Mouse (Mus musculus) liver, adult 2 months (tissue): ENCODE measurements around the gene Cntfr. TPM values are rescaled to one million over a fixed set of nuclear protein-coding genes. Genes with fewer than 3 reads are reported as not detected.

ENCODE experiments used
- DNase-seq: peaks from one replicate; pipeline ENCODE4 v3.0.0-alpha.2; 2011; ENCODE audit warnings: low read depth, low spot score; ENCODE audit errors: extremely low read depth
- H3K27ac ChIP-seq: fragments of 200-500 bp; replicated peaks from 2 replicates; pipeline ENCODE4 v1.5.1; 2012; ENCODE audit warnings: low read depth, mild to moderate bottlenecking, control low read depth, inconsistent platforms, low read length; ENCODE audit not compliant: insufficient read depth
- H3K27me3 ChIP-seq: fragments of 200-500 bp; 2 replicates; pipeline ENCODE4 v1.6.1; 2012; ENCODE audit warnings: mild to moderate bottlenecking, moderate library complexity, low read length, inconsistent platforms; ENCODE audit not compliant: control insufficient read depth, insufficient read depth
- H3K36me3 ChIP-seq: fragments of 200-500 bp; 2 replicates; pipeline ENCODE4 v1.6.1; 2012; ENCODE audit warnings: low read length, inconsistent platforms; ENCODE audit not compliant: control insufficient read depth, insufficient read depth
- H3K4me1 ChIP-seq: fragments of 200-500 bp; 2 replicates; pipeline ENCODE4 v1.6.1; 2011; ENCODE audit warnings: low read length; ENCODE audit not compliant: control insufficient read depth, insufficient read depth
- H3K4me3 ChIP-seq: fragments of 200-500 bp; 2 replicates; pipeline ENCODE4 v1.5.1; 2011; ENCODE audit warnings: low read depth, mild to moderate bottlenecking, control low read depth, low read length, moderate library complexity; ENCODE audit not compliant: insufficient read depth
- H3K79me2 ChIP-seq: fragments of 200-500 bp; 2 replicates; pipeline ENCODE4 v1.6.1; 2012; ENCODE audit warnings: inconsistent platforms, mild to moderate bottlenecking, low read length, moderate library complexity; ENCODE audit not compliant: control insufficient read depth, insufficient read depth
- H3K9ac ChIP-seq: fragments of 200-500 bp; 2 replicates; pipeline ENCODE4 v1.6.1; 2012; ENCODE audit warnings: low read depth, mild to moderate bottlenecking, control low read depth, inconsistent platforms, low read length
- CTCF ChIP-seq: fragments of 200-500 bp; IDR thresholded peaks from 2 replicates; pipeline ENCODE4 v1.5.1; 2011; ENCODE audit warnings: low read depth, low read length, control low read depth
- POLR2A ChIP-seq: fragments of 200-500 bp; IDR thresholded peaks from 2 replicates; pipeline ENCODE4 v1.6.1; 2011; ENCODE audit warnings: low read length, control low read depth; ENCODE audit not compliant: insufficient read depth; ENCODE audit errors: extremely low read depth
- WGBS: fragments of 180-500 bp; shearing (Covaris S2); methylation state at CpG from one replicate; pipeline ENCODE4 v1.1.7; 2018; 5-methylcytosine and 5-hydroxymethylcytosine counted together
- polyA plus RNA-seq: library from polyadenylated mRNA; depleted of rRNA; stranded (reverse); fragments of >200 nt; gene quantifications from 2 replicates; pipeline ENCODE4 v1.2.3, GENCODE M21; 2012
- total RNA-seq: library from RNA; depleted of rRNA; stranded (reverse); fragments of >200 nt; gene quantifications from 2 replicates; pipeline ENCODE4 v1.2.3, GENCODE M21; 2014

The Cntfr gene
- total and polyA plus RNA-seq, 2 experiments: 0.74 to 2.3 TPM

- Histone ChIP-seq H3K27me3 (peaks cover 3% of the 10 kb centered on the region; the same call in 1 of the 2 replicates), H3K27ac (no peak overlapping the region), H3K4me3 (no peak overlapping the region)
These were observed 14.1 kb downstream of the Cntfr start for GRCm38 (mm10) chr4:41682789-41683188.

DNA sequence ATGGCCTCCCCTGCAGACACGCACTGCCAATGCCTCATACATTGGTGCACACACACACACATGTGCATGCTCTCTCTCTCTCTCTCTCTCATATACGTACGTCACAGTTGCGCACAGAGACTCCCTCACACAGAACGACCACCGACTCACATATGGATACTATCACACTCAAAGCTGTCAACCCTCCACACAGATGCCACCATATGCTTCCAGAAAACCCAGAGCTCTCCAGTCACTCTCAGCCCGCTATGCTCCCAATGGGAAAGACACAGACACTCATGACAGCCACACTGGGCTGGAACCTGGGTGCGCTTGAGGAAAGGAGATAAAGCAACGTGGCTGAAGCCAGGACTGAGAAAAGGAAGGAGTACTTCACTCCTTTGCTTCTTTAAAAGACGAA lies 14.9 kb downstream of the Cntfr start:
- H3K27me3 ChIP-seq: peaks cover 3% of the 10 kb centered on the region; the same call in 1 of the 2 replicates
- no peak overlapping the region for H3K9ac ChIP-seq
- 84% methylated on average over 10 of the region's 10 CpGs for WGBS
- TF ChIP-seq CTCF (no peak), POLR2A (no peak)
- DNase-seq: no peak
- H3K4me1 ChIP-seq: no peaks in the 10 kb centered on the region
- no peaks in the 10 kb centered on the region for H3K36me3 ChIP-seq
- H3K4me3 ChIP-seq: no peak overlapping the region
- H3K27ac ChIP-seq: no peak overlapping the region
- H3K79me2 ChIP-seq: no peaks in the 10 kb centered on the region

More at GRCm38 (mm10) chr4:41682789-41683188, 14.1 kb downstream of the Cntfr start:
- no peak for TF ChIP-seq POLR2A
- TF ChIP-seq CTCF: no peak
- Histone ChIP-seq H3K36me3 (no peaks in the 10 kb centered on the region), H3K79me2 (no peaks in the 10 kb centered on the region), H3K9ac (no peak overlapping the region), H3K4me1 (no peaks in the 10 kb centered on the region)
- DNase-seq: no peak
- 56% methylated on average over 6 of the region's 6 CpGs for WGBS

- 74% methylated on average over 4 of the region's 4 CpGs for WGBS
- no peak for DNase-seq
- no peak for TF ChIP-seq POLR2A
- TF ChIP-seq CTCF: no peak
These were observed 15.7 kb downstream of the Cntfr start for GRCm38 (mm10) chr4:41681176-41681575.

GRCm38 (mm10) chr4:41679291-41679690 lies 17.6 kb downstream of the Cntfr start:
- peaks cover 3% of the 10 kb centered on the region; the same call in 1 of the 2 replicates for H3K27me3 ChIP-seq
- no peak for DNase-seq
- H3K4me1 ChIP-seq: no peaks in the 10 kb centered on the region
- no peak overlapping the region for H3K4me3 ChIP-seq
- H3K9ac ChIP-seq: no peak overlapping the region
- TF ChIP-seq POLR2A (no peak), CTCF (no peak)
- H3K27ac ChIP-seq: no peak overlapping the region
- H3K79me2 ChIP-seq: no peaks in the 10 kb centered on the region
- 71% methylated on average over 1 of the region's 2 CpGs for WGBS
- H3K36me3 ChIP-seq: no peaks in the 10 kb centered on the region

More at GRCm38 (mm10) chr4:41681176-41681575, 15.7 kb downstream of the Cntfr start:
- H3K79me2 ChIP-seq: no peaks in the 10 kb centered on the region
- H3K4me3 ChIP-seq: no peak overlapping the region
- H3K9ac ChIP-seq: no peak overlapping the region
- H3K27me3 ChIP-seq: peaks cover 3% of the 10 kb centered on the region; the same call in 1 of the 2 replicates
- no peak overlapping the region for H3K27ac ChIP-seq
- H3K36me3 ChIP-seq: no peaks in the 10 kb centered on the region
- no peaks in the 10 kb centered on the region for H3K4me1 ChIP-seq

DNA sequence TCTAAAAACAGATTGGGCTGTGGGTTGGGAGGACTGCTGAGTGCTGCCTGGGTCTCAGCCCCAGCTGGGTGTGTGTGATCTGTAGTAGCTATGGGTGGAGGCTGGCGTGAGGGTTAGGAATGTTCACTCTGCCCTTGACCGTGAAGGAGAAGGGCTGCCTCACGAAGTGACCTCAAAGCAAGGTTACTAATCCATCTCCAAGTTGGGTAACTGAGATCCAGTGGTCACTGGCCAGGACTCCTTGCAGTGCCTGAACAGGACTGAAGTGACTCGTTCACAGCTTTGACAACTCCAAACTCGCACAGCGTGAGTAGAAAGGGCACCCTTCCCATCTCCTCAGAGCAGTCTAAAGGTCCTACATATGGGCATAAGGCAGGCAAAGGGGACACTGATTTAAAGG lies 18.0 kb downstream of the Cntfr start:
- no peak for TF ChIP-seq CTCF
- TF ChIP-seq POLR2A: no peak
- H3K4me3 ChIP-seq: no peak overlapping the region
- H3K36me3 ChIP-seq: no peaks in the 10 kb centered on the region
- DNase-seq: no peak
- 78% methylated on average over 6 of the region's 6 CpGs for WGBS
- H3K9ac ChIP-seq: no peak overlapping the region
- no peaks in the 10 kb centered on the region for H3K79me2 ChIP-seq
- no peak overlapping the region for H3K27ac ChIP-seq
- H3K27me3 ChIP-seq: peaks cover 3% of the 10 kb centered on the region; the same call in 1 of the 2 replicates
- no peaks in the 10 kb centered on the region for H3K4me1 ChIP-seq

DNA sequence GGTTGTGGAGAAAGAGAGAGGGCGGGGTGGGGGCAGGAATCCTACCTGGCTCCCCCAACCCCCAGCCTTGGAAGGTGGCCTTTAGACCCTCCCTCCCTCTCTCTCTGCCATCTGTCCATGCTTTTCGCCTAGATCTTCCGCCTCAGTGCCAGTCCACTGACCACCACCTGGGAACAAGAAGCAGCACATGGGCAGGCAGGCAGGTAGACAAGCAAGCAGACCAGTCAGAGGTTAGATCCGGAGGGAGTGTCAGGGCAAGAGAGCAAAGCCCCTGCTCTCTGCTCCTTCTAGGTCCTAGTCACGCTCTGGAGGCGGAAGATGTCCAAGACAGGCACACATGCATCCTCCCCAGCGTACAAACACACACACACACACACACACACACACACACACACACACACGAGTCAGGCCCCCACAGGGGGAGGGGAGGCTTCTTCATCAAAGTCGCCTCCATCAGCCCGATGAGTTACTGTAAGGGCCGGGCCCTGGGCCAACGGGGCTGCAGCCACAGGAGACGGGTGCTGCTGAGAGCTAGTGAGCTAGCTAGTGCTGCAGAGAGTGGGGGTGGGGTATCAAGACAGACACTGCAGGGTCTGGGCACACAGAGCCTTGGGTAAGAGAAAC lies 19.8 kb downstream of the Cntfr start:
- Histone ChIP-seq H3K9ac (no peak overlapping the region), H3K27ac (no peak overlapping the region), H3K4me1 (no peaks in the 10 kb centered on the region), H3K79me2 (no peaks in the 10 kb centered on the region), H3K4me3 (no peak overlapping the region), H3K27me3 (peaks cover 3% of the 10 kb centered on the region; the same call in 1 of the 2 replicates), H3K36me3 (no peaks in the 10 kb centered on the region)
- no peak for TF ChIP-seq CTCF
- WGBS: 75% methylated on average over 13 of the region's 13 CpGs
- no peak for DNase-seq
